Mouse (Mus musculus): Measurements from ENCODE around the gene Mrps12. TPM values are rescaled to one million over a fixed set of nuclear protein-coding genes. Genes with fewer than 3 reads are reported as not detected.

Gene Mrps12
- polyA plus RNA-seq, 1 experiment from 2014 or later: 168 TPM

DNA sequence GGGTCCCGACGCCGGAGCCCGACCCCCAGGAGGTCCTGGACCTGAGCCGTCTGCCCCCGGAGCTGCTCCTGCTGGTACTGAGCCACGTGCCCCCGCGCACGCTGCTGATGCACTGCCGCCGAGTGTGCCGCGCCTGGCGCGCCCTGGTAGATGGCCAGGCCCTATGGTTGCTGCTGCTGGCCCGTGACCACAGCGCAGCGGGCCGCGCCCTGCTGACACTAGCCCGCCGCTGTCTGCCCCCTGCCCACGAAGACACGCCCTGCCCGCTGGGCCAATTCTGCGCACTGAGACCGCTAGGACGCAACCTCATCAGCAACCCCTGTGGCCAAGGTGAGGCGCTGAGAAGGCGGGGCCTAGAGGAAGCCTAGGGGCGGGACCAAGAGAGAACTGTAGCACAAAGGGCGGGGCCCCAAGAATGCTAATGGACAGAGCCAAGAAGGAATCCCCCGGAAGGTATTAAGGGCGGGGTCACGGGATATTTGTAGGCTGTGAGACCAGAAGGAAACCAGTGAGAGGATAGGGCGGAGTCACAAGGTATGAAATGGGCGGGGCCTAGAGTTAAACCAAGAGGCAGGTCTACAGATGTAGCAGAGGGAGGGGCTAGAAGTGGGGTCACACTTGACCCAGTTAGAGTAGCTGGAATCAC, 48.2 kb downstream of the Mrps12 start:
- Histone ChIP-seq H3K27me3 (ENCODE audit: insufficient read depth, poor library complexity, severe bottlenecking) (peaks cover 32% of the 10 kb centered on the region), H3K27ac (peak overlapping the region; percentile 80), H3K36me3 (0 out of 2 replicates have a peak, but pooled peaks cover 4% of the 10 kb centered on the region), H3K9me3 (no peaks in the 10 kb centered on the region), H3K4me1 (peaks cover 15% of the 10 kb centered on the region), H3K4me3 (peak overlapping the region; percentile 68)
- DNase-seq (ENCODE audit: low spot score): peak; percentile 91
- WGBS: 4% methylated on average over 38 of the region's 38 CpGs

GRCm38 (mm10) chr7:28692545-28693320, 48.9 kb downstream of the Mrps12 start, which contains the start of gene Fbxo27:
Gene Fbxo27 (plus strand): TSS chr7:28692849.
- H3K4me3 ChIP-seq: peak within 1 kb of the TSS; percentile 68
- H3K27me3 ChIP-seq (ENCODE audit: insufficient read depth, poor library complexity, severe bottlenecking): peaks cover 32% of the 10 kb centered on the region
- peaks cover 15% of the 10 kb centered on the region for H3K4me1 ChIP-seq
- H3K36me3 ChIP-seq: 0 out of 2 replicates have a peak, but pooled peaks cover 4% of the 10 kb centered on the region
- peak; percentile 77 for DNase-seq (ENCODE audit: low spot score)
- 33% methylated on average over 30 of the region's 30 CpGs for WGBS
- peak within 1 kb of the TSS; percentile 80 for H3K27ac ChIP-seq
- H3K9me3 ChIP-seq: no peaks in the 10 kb centered on the region

DNA sequence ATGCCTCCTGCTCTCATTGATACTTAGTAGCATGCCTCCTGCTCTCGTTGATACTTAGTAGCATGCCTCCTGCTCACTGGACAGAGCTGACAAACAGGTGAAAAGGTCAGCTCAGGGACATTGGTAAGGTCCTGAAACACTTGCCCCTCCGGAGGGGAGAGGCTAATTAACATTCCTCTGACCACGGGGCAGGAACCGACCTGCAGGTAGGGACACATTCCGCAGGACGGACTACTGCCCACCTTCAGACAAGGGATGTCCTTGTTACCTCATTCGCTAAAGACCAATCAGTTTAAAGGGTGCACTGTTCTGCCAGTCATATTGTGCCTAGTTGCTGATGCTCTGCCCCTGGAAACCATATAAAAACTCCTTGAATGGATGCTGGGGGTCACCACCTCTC, 50.5 kb downstream of the Mrps12 start:
- Histone ChIP-seq H3K4me1 (peaks cover 15% of the 10 kb centered on the region), H3K4me3 (no peak overlapping the region), H3K36me3 (no peaks in the 10 kb centered on the region), H3K27ac (no peak overlapping the region), H3K27me3 (ENCODE audit: insufficient read depth, poor library complexity, severe bottlenecking) (peaks cover 32% of the 10 kb centered on the region), H3K9me3 (no peaks in the 10 kb centered on the region)
- no peak for DNase-seq (ENCODE audit: low spot score)
- 63% methylated on average over 7 of the region's 7 CpGs for WGBS

Other genes with a start within 250 kb of the Mrps12 start
- gene Ifnl2, start 231.4 kb downstream of the Mrps12 start, polyA plus RNA-seq (2016; fragmentation: Nextera tagmentation; extraction: Ambion mirVana): not detected in 2 replicates
- gene Ifnl3, start 219.0 kb downstream of the Mrps12 start, polyA plus RNA-seq (2016; fragmentation: Nextera tagmentation; extraction: Ambion mirVana): not detected in 2 replicates
- not detected in 2 replicates for gene Sycn, start 200.9 kb downstream of the Mrps12 start, polyA plus RNA-seq (2016; fragmentation: Nextera tagmentation; extraction: Ambion mirVana)
- gene Nccrp1, start 194.6 kb downstream of the Mrps12 start, polyA plus RNA-seq (2016; fragmentation: Nextera tagmentation; extraction: Ambion mirVana): not detected in 2 replicates
- gene Samd4b, start 143.7 kb downstream of the Mrps12 start, polyA plus RNA-seq (2016; fragmentation: Nextera tagmentation; extraction: Ambion mirVana): 24.5 and 29.7 TPM in 2 replicates
- gene Pak4, start 143.6 kb downstream of the Mrps12 start, polyA plus RNA-seq (2016; fragmentation: Nextera tagmentation; extraction: Ambion mirVana): 47.2 and 53.0 TPM in 2 replicates
- gene Acp7, start 110.5 kb downstream of the Mrps12 start, polyA plus RNA-seq (2016; fragmentation: Nextera tagmentation; extraction: Ambion mirVana): 0.34 TPM in 1 of 2 replicates, not detected in the other
- gene Fbxo27, start 49.0 kb downstream of the Mrps12 start, polyA plus RNA-seq (2016; fragmentation: Nextera tagmentation; extraction: Ambion mirVana): 4.7 and 6.3 TPM in 2 replicates
- gene Fbxo17, start 25.0 kb downstream of the Mrps12 start, polyA plus RNA-seq (2016; fragmentation: Nextera tagmentation; extraction: Ambion mirVana): 13.4 and 13.6 TPM in 2 replicates
- gene Sars2, start 172 bp upstream of the Mrps12 start, polyA plus RNA-seq (2016; fragmentation: Nextera tagmentation; extraction: Ambion mirVana): 30.7 and 32.2 TPM in 2 replicates
- not detected in 2 replicates for gene Ccer2, start 14.4 kb upstream of the Mrps12 start, polyA plus RNA-seq (2016; fragmentation: Nextera tagmentation; extraction: Ambion mirVana)
- gene Sirt2, start 24.9 kb upstream of the Mrps12 start, polyA plus RNA-seq (2016; fragmentation: Nextera tagmentation; extraction: Ambion mirVana): 53.8 and 57.8 TPM in 2 replicates
- gene Nfkbib, start 25.7 kb upstream of the Mrps12 start, polyA plus RNA-seq (2016; fragmentation: Nextera tagmentation; extraction: Ambion mirVana): 50.5 and 50.7 TPM in 2 replicates
- gene Rinl, start 47.1 kb upstream of the Mrps12 start, polyA plus RNA-seq (2016; fragmentation: Nextera tagmentation; extraction: Ambion mirVana): 3.8 and 5.2 TPM in 2 replicates
- 213 and 221 TPM in 2 replicates for gene Hnrnpl, start 66.7 kb upstream of the Mrps12 start, polyA plus RNA-seq (2016; fragmentation: Nextera tagmentation; extraction: Ambion mirVana)
- gene Ech1, start 83.4 kb upstream of the Mrps12 start, polyA plus RNA-seq (2016; fragmentation: Nextera tagmentation; extraction: Ambion mirVana): 118 and 136 TPM in 2 replicates
- 2.8 and 3.6 TPM in 2 replicates for gene Lgals4, start 92.0 kb upstream of the Mrps12 start, polyA plus RNA-seq (2016; fragmentation: Nextera tagmentation; extraction: Ambion mirVana)
- gene Lgals7, start 122.0 kb upstream of the Mrps12 start, polyA plus RNA-seq (2016; fragmentation: Nextera tagmentation; extraction: Ambion mirVana): 0.24 and 0.81 TPM in 2 replicates
- gene Capn12, start 139.6 kb upstream of the Mrps12 start, polyA plus RNA-seq (2016; fragmentation: Nextera tagmentation; extraction: Ambion mirVana): 0.20 and 0.34 TPM in 2 replicates
- 319 and 371 TPM in 2 replicates for gene Actn4, start 220.5 kb upstream of the Mrps12 start, polyA plus RNA-seq (2016; fragmentation: Nextera tagmentation; extraction: Ambion mirVana)
- gene Eif3k, start 240.0 kb upstream of the Mrps12 start, polyA plus RNA-seq (2016; fragmentation: Nextera tagmentation; extraction: Ambion mirVana): 289 and 329 TPM in 2 replicates
- gene Map4k1, start 240.2 kb upstream of the Mrps12 start, polyA plus RNA-seq (2016; fragmentation: Nextera tagmentation; extraction: Ambion mirVana): 9.9 and 14.3 TPM in 2 replicates

Data from heart, embryonic 10.5 days (tissue).